Mouse (Mus musculus) liver, adult 2 months (tissue): Measurements from ENCODE around the gene Upk3a. TPM values are rescaled to one million over a fixed set of nuclear protein-coding genes. Genes with fewer than 3 reads are reported as not detected.
"Not testable (repeated sequence)": the region's sequence is repeated elsewhere in the genome, so short reads cannot be mapped to it uniquely, and the experiment has no call there.

Experiments
- DNase-seq: peaks from one replicate; pipeline ENCODE4 v3.0.0-alpha.2; 2011; ENCODE audit warnings: low read depth, low spot score; ENCODE audit errors: extremely low read depth
- H3K27ac ChIP-seq: fragments of 200-500 bp; replicated peaks from 2 replicates; pipeline ENCODE4 v1.5.1; 2012; ENCODE audit warnings: low read depth, mild to moderate bottlenecking, control low read depth, inconsistent platforms, low read length; ENCODE audit not compliant: insufficient read depth
- H3K27me3 ChIP-seq: fragments of 200-500 bp; 2 replicates; pipeline ENCODE4 v1.6.1; 2012; ENCODE audit warnings: mild to moderate bottlenecking, moderate library complexity, low read length, inconsistent platforms; ENCODE audit not compliant: control insufficient read depth, insufficient read depth
- H3K36me3 ChIP-seq: fragments of 200-500 bp; 2 replicates; pipeline ENCODE4 v1.6.1; 2012; ENCODE audit warnings: low read length, inconsistent platforms; ENCODE audit not compliant: control insufficient read depth, insufficient read depth
- H3K4me1 ChIP-seq: fragments of 200-500 bp; 2 replicates; pipeline ENCODE4 v1.6.1; 2011; ENCODE audit warnings: low read length; ENCODE audit not compliant: control insufficient read depth, insufficient read depth
- H3K4me3 ChIP-seq: fragments of 200-500 bp; 2 replicates; pipeline ENCODE4 v1.5.1; 2011; ENCODE audit warnings: low read depth, mild to moderate bottlenecking, control low read depth, low read length, moderate library complexity; ENCODE audit not compliant: insufficient read depth
- H3K79me2 ChIP-seq: fragments of 200-500 bp; 2 replicates; pipeline ENCODE4 v1.6.1; 2012; ENCODE audit warnings: inconsistent platforms, mild to moderate bottlenecking, low read length, moderate library complexity; ENCODE audit not compliant: control insufficient read depth, insufficient read depth
- H3K9ac ChIP-seq: fragments of 200-500 bp; 2 replicates; pipeline ENCODE4 v1.6.1; 2012; ENCODE audit warnings: low read depth, mild to moderate bottlenecking, control low read depth, inconsistent platforms, low read length
- CTCF ChIP-seq: fragments of 200-500 bp; IDR thresholded peaks from 2 replicates; pipeline ENCODE4 v1.5.1; 2011; ENCODE audit warnings: low read depth, low read length, control low read depth
- POLR2A ChIP-seq: fragments of 200-500 bp; IDR thresholded peaks from 2 replicates; pipeline ENCODE4 v1.6.1; 2011; ENCODE audit warnings: low read length, control low read depth; ENCODE audit not compliant: insufficient read depth; ENCODE audit errors: extremely low read depth
- WGBS: fragments of 180-500 bp; shearing (Covaris S2); methylation state at CpG from one replicate; pipeline ENCODE4 v1.1.7; 2018; 5-methylcytosine and 5-hydroxymethylcytosine counted together
- polyA plus RNA-seq: library from polyadenylated mRNA; depleted of rRNA; stranded (reverse); fragments of >200 nt; gene quantifications from 2 replicates; pipeline ENCODE4 v1.2.3, GENCODE M21; 2012
- total RNA-seq: library from RNA; depleted of rRNA; stranded (reverse); fragments of >200 nt; gene quantifications from 2 replicates; pipeline ENCODE4 v1.2.3, GENCODE M21; 2014

Upk3a gene
- total and polyA plus RNA-seq, 2 experiments, result not detected

- DNase-seq, result no peak
- H3K4me3 ChIP-seq, result no peak overlapping the region
- no peak overlapping the region for H3K27ac ChIP-seq
- peaks cover 3% of the 10 kb centered on the region; the same call in 1 of the 2 replicates for H3K4me1 ChIP-seq
- no peaks in the 10 kb centered on the region for H3K79me2 ChIP-seq
- 72% methylated on average over 3 of the region's 3 CpGs for WGBS
- no peaks in the 10 kb centered on the region for H3K36me3 ChIP-seq
- no peak overlapping the region for H3K9ac ChIP-seq
- TF ChIP-seq POLR2A (no peak), CTCF (no peak)
- no peaks in the 10 kb centered on the region for H3K27me3 ChIP-seq
Observed at GRCm38 (mm10) chr15:85031866-85032265, 14.9 kb downstream of the Upk3a start.

- WGBS, result 43% methylated on average over 7 of the region's 7 CpGs
- H3K27me3 ChIP-seq, H3K4me1 ChIP-seq, H3K79me2 ChIP-seq, H3K36me3 ChIP-seq, H3K9ac ChIP-seq, H3K27ac ChIP-seq, DNase-seq, H3K4me3 ChIP-seq: not testable (repeated sequence)
Observed at GRCm38 (mm10) chr15:85033916-85034315, 17.0 kb downstream of the Upk3a start.

DNA sequence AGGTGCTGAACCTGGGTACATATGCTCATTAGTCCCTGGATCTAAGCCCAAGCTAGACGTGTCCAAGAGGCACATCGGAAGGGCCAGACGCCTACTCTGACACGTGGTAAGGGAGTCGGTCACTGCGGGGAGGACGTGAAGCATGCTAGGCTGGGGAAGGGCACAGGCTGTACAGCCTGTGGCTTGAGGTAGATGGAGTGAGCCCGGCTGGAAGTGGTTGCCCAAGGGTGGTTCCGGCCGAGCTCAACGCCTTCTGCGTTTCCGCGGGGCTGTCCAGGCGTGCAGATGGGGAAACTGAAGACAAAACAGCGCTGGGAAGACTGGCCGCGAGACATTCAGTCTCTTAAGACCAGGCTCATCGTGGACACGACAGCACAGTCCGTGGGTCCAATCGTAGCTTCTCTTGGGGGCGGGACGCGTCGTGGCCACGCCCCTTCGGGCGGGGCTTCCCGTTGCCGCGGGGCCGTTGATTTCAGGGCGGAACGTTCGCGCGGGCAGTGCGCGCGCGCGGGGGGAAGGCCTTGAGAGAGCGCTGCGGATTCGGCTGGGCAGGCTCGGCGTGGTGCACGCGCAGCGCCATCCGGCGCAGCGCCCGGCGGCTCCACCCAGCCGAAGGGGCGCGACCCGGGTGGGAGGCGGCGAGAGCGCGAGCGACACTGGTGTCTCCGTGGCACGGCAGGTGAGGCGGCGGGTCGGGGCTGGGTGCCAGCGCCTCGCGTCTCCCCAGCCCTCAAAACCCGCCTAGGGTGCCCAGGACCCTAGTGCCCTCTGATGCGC lies 19.8 kb downstream of the Upk3a start:
- under 1% methylated on average over 74 of the region's 75 CpGs for WGBS
- Histone ChIP-seq H3K27me3 (no peaks in the 10 kb centered on the region), H3K9ac (peak overlapping the region; percentile 70), H3K4me3 (peak overlapping the region; percentile 59), H3K36me3 (no peaks in the 10 kb centered on the region), H3K4me1 (peaks cover 3% of the 10 kb centered on the region; the same call in 1 of the 2 replicates), H3K27ac (no peak overlapping the region), H3K79me2 (no peaks in the 10 kb centered on the region)
- TF ChIP-seq CTCF, result no peak
- 0 out of 2 replicates have a peak, but pooled peaks have one; percentile 29 for TF ChIP-seq POLR2A
- peak; percentile 77 for DNase-seq

DNA sequence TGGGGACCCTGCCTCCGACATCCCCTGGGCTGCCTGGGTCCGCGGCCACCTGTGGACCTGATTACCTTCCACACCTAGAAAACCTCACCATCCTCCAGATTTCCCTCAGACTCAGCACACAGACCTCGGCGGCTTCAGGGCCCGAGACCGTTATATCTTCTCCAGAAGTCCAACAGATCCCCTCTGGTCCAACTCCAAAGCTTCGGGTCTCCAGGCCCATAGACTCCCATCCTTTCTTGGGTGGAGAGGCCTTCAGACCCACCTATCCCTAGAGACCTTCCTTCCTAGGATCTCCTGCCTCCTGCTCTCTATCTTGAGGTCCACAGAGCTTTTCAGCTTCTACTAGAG lies 20.4 kb downstream of the Upk3a start:
- Histone ChIP-seq H3K27ac (no peak overlapping the region), H3K79me2 (no peaks in the 10 kb centered on the region), H3K9ac (peak overlapping the region; percentile 70), H3K4me1 (peaks cover 3% of the 10 kb centered on the region; the same call in 1 of the 2 replicates), H3K36me3 (no peaks in the 10 kb centered on the region), H3K4me3 (peak overlapping the region; percentile 59), H3K27me3 (no peaks in the 10 kb centered on the region)
- WGBS, result 5% methylated on average over 8 of the region's 8 CpGs
- TF ChIP-seq CTCF (no peak), POLR2A (no peak)
- DNase-seq, result no peak

DNA sequence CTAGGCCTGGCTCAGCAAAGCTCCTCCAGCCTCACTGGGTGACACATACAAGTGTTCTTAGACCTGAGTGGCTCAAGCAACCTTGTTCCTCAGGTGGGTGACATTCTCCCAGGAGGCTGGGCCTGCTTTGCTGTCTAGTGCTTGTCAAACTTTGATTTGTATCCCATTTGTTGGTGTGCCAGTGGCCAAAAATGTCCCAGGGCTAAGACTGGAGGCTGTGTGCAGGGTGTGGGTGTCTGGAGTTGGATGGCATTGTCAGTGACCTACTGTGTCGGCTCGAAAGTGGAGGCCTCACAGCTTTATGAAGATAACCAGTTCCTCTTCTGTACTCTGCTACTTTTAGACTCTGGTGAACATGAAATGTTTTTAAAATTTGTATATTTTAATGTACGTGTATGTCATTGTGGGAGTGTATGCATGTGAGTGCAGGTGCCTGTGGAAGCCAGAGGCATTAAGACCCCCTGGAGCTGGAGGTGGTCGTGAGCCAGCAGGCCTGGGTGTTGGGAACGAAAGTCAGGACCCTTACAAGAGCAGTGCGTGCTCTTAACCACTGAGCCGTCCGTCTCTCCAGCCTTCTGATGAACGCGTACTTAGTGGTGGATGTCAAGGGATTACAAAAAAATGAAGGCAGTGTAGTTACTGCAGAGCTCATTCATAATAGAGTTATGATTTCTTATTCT lies 24.7 kb downstream of the Upk3a start:
- Histone ChIP-seq H3K27me3 (no peaks in the 10 kb centered on the region), H3K4me3 (no peak overlapping the region), H3K9ac (no peak overlapping the region), H3K4me1 (no peaks in the 10 kb centered on the region), H3K27ac (no peak overlapping the region), H3K79me2 (no peaks in the 10 kb centered on the region), H3K36me3 (no peaks in the 10 kb centered on the region)
- no peak for DNase-seq
- TF ChIP-seq POLR2A (no peak), CTCF (no peak)
- WGBS, result 87% methylated on average over 10 of the region's 10 CpGs
